Mouse (Mus musculus) C2C12 (cell line): ENCODE results near the gene Slc7a1.

Source experiments
- CTCF ChIP-seq: IDR thresholded peaks from one replicate; pipeline ENCODE4 v1.5.1; 2011; ENCODE audit not compliant: control insufficient read depth, insufficient read depth, insufficient read length
- FOSL1 ChIP-seq: IDR thresholded peaks from one replicate; pipeline ENCODE4 v1.8.0; 2011; ENCODE audit warnings: mild to moderate bottlenecking, low read length; ENCODE audit not compliant: poor library complexity, insufficient read depth, severe bottlenecking
- MYOG ChIP-seq: IDR thresholded peaks from one replicate; pipeline ENCODE4 v1.6.1; 2011; ENCODE audit not compliant: control insufficient read depth, insufficient read length; ENCODE audit errors: extremely low read depth
- USF1 ChIP-seq: IDR thresholded peaks from one replicate; pipeline ENCODE4 v1.6.1; 2011; ENCODE audit warnings: low read depth, mild to moderate bottlenecking, control low read depth, moderate library complexity

DNA sequence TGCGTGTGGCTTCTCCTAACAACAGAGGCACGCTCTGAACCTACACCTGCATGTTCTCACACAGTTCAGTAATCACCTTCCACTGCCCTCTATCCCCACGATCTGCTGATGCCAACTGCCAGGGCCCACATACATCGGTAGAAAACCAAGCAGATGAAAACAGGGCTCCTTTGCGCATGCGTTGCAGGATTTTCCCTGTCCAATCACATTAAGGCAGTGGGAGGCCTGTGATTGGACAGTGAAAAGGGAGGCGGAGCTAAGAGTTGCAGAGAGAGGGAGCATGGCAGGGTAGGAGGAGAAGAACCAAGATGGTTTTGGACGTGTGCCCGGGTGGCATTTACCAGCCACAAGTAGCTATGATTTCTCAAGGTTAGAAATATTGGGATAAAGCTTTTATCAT, 28.3 kb downstream of the Slc7a1 start:
- no peak for TF ChIP-seq CTCF
- no peak for TF ChIP-seq USF1
- TF ChIP-seq FOSL1: no peak
- no peak for TF ChIP-seq MYOG
